Mouse (Mus musculus) heart, adult 8-10 months (tissue): Measurements from ENCODE around the gene Klhdc8b. TPM values are rescaled to one million over a fixed set of nuclear protein-coding genes. Genes with fewer than 3 reads are reported as not detected.

ENCODE experiments used
- total RNA-seq, 4 experiments: library from RNA; stranded (reverse); gene quantifications; 2 replicates each; pipeline ENCODE4 v1.2.4; 2022

The Klhdc8b gene
- total RNA-seq, 4 experiments from 2014 or later: 3.9 to 6.7 (median 5.8) TPM

Other genes starting within 250 kb of the Klhdc8b start
- 100 to 1,000 TPM; 291 to 330 (median 302) TPM for gene Dag1, start 197.6 kb downstream of the Klhdc8b start, total RNA-seq
- gene Nicn1, start 171.2 kb downstream of the Klhdc8b start, total RNA-seq: 10 to 100 TPM; 23.0 to 32.5 (median 28.5) TPM
- 1 to 10 TPM; 3.8 to 6.5 (median 4.9) TPM for gene Amt, start 164.7 kb downstream of the Klhdc8b start, total RNA-seq
- 100 to 1,000 TPM; 196 to 229 (median 224) TPM for gene Rhoa, start 155.5 kb downstream of the Klhdc8b start, total RNA-seq
- 10 to 100 TPM; 66.6 to 85.9 (median 81.5) TPM for gene Tcta, start 155.4 kb downstream of the Klhdc8b start, total RNA-seq
- gene Gpx1, start 122.7 kb downstream of the Klhdc8b start, total RNA-seq: 100 to 1,000 TPM in 1 of 4 experiments, 10 to 100 TPM in 3; 67.6 to 101 (median 81.7) TPM
- 10 to 100 TPM; 77.0 to 83.3 (median 79.8) TPM for gene Usp4, start 113.7 kb downstream of the Klhdc8b start, total RNA-seq
- 1 to 10 TPM in 2 of 4 experiments, under 1 TPM in 2; 0.73 to 1.5 (median 1.1) TPM for gene 1700102P08Rik, start 68.8 kb downstream of the Klhdc8b start, total RNA-seq
- not detected for gene Ccdc36, start 33.1 kb downstream of the Klhdc8b start, total RNA-seq
- not detected for gene BC048562, start 25.1 kb downstream of the Klhdc8b start, total RNA-seq
- gene Ccdc71, start 1.1 kb downstream of the Klhdc8b start, total RNA-seq: 10 to 100 TPM; 21.3 to 28.3 (median 26.7) TPM
- 100 to 1,000 TPM; 342 to 366 (median 351) TPM for gene Lamb2, start 18.2 kb upstream of the Klhdc8b start, total RNA-seq
- 100 to 1,000 TPM in 3 of 4 experiments, 10 to 100 TPM in 1; 92.9 to 109 (median 102) TPM for gene Usp19, start 29.0 kb upstream of the Klhdc8b start, total RNA-seq
- 10 to 100 TPM; 76.7 to 84.2 (median 80.1) TPM for gene Qars, start 46.1 kb upstream of the Klhdc8b start, total RNA-seq
- 10 to 100 TPM; 55.6 to 70.2 (median 61.7) TPM for gene Qrich1, start 55.2 kb upstream of the Klhdc8b start, total RNA-seq
- 10 to 100 TPM; 44.3 to 53.5 (median 47.9) TPM for gene Impdh2, start 98.7 kb upstream of the Klhdc8b start, total RNA-seq
- 10 to 100 TPM; 78.5 to 86.3 (median 81.1) TPM for gene Ndufaf3, start 105.9 kb upstream of the Klhdc8b start, total RNA-seq
- 10 to 100 TPM; 16.9 to 26.8 (median 24.1) TPM for gene Dalrd3, start 108.3 kb upstream of the Klhdc8b start, total RNA-seq
- 10 to 100 TPM; 12.9 to 18.1 (median 17.0) TPM for gene Wdr6, start 117.2 kb upstream of the Klhdc8b start, total RNA-seq
- gene P4htm, start 136.1 kb upstream of the Klhdc8b start, total RNA-seq: 10 to 100 TPM; 13.0 to 23.5 (median 14.6) TPM
- 10 to 100 TPM; 41.7 to 50.7 (median 49.6) TPM for gene Arih2, start 187.8 kb upstream of the Klhdc8b start, total RNA-seq
- gene Slc25a20, start 200.5 kb upstream of the Klhdc8b start, total RNA-seq: 100 to 1,000 TPM; 189 to 257 (median 218) TPM
- gene Prkar2a, start 227.7 kb upstream of the Klhdc8b start, total RNA-seq: 10 to 100 TPM; 80.5 to 91.0 (median 88.1) TPM